Mouse (Mus musculus): Measurements from ENCODE around the gene Acvrl1.

GRCm38 (mm10) chr15:101147115-101147909 is 19.0 kb downstream of the Acvrl1 start:
- TF ChIP-seq POLR2A (IDR thresholded peaks at IDR 0.05; ENCODE audit: low read depth, low read length) (no peak), CTCF (IDR thresholded peaks at IDR 0.05; ENCODE audit: extremely low read depth, insufficient read length, insufficient replicate concordance, low read depth, low read length) (no peak)
